Mouse (Mus musculus) olfactory bulb, adult 2 months (tissue): Measurements from ENCODE around the gene Crhbp.

ENCODE experiments used
- CTCF ChIP-seq: fragments of 200-500 bp; IDR thresholded peaks from 2 replicates; pipeline ENCODE4 v1.5.1; 2012; ENCODE audit warnings: low read depth, mild to moderate bottlenecking, low read length, moderate library complexity; ENCODE audit not compliant: insufficient read depth
- POLR2A ChIP-seq: fragments of 200-500 bp; IDR thresholded peaks from 2 replicates; pipeline ENCODE4 v1.6.1; 2012; ENCODE audit warnings: mild to moderate bottlenecking, low read depth, low read length, moderate library complexity; ENCODE audit not compliant: insufficient read depth

DNA sequence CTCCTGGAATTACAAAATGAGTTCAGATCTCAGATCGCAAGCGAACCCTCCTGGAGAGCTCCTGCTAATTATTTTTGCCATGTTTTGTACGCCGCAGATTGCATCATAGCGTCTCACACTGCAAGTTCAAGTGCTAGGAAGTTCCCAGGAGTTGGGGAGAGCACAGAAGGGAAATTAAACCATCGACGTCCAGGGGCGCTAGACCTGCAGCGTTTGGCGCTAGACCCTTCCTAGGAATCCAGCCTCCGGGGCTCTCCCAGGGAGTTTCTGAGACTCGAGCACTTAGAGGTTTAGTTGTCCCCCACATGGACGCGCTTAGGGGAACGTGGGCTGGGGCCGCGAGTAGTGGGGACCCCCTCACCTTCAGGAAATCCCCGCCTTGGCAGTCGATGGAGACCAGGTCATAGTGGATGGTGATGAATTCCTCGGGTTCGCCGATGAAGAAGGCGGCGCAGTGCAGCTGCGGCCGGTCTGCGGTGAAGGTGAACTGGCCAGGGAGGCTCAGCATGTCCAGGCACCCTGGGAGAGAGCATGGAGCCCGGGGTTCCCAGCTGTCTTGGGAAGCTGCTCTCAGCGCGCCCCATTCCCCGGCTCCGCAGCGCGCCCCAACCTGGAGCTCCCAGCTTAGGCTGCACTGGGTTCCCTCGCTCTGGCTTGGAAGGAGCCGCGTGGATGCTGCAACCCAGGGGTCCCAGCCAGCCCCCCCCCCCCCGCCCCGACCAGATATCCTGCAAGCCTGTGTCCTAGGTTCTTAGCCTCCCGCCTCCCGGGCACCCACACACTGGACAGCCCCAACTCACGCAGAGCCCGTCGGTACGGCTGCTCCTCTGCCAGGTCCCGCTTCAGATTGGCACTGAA, 1.1 kb downstream of the Crhbp start:
- TF ChIP-seq POLR2A (0 out of 2 replicates have a peak, but pooled peaks have one; percentile 10), CTCF (no peak)
